Mouse (Mus musculus) liver, postnatal 0 days (tissue): ENCODE results near the gene Sco2.

Experiments used
- CTCF ChIP-seq: sonication (generic); IDR thresholded peaks from 2 replicates; pipeline ENCODE4 v1.5.1; 2016; ENCODE audit warnings: antibody characterized with exemption, low read depth
- EP300 ChIP-seq: IDR thresholded peaks from 2 replicates; pipeline ENCODE4 v1.6.1; 2016; ENCODE audit warnings: antibody characterized with exemption, low read depth, mild to moderate bottlenecking

DNA sequence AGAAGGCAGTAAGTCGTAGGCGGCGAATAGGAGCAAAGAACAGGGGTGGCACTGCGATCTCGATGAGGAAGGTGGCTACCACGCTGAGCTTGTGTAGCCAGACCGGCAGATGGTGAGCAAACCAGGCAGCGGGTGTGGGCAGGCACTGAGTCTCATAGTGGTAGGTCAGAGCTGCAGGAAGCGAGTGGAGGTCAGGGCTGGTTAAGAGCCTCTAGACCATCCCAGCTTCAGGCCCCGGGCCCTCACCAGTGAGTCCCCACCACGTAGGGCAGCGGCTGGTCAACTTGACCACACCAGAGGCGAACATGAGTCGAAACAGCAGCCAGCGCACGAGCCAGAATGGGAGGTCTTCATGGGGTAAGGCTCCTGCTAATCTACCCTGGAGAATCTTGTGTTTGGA is 19.8 kb downstream of the Sco2 start:
- TF ChIP-seq CTCF (no peak), EP300 (no peak)
